Mouse (Mus musculus) hindbrain, embryonic 12.5 days (tissue): ENCODE results near the gene Rasa3. TPM values are rescaled to one million over a fixed set of nuclear protein-coding genes. Genes with fewer than 3 reads are reported as not detected.

ENCODE experiments used
- ATAC-seq: fragments of 200-750 bp; cut with Nextera tagmentation; 2 replicates; pipeline ENCODE4 v1.8.0; 2017; ENCODE audit warnings: moderate TSS enrichment; ENCODE audit not compliant: low FRiP score
- H3K27ac ChIP-seq: fragments of 300-500 bp; sonication (generic); 2 replicates; pipeline ENCODE4 v1.5.1; 2016; ENCODE audit warnings: mild to moderate bottlenecking
- H3K27me3 ChIP-seq: fragments of 300-500 bp; sonication (generic); 2 replicates; pipeline ENCODE4 v1.6.1; 2016; ENCODE audit warnings: mild to moderate bottlenecking
- H3K36me3 ChIP-seq: fragments of 300-500 bp; sonication (generic); 2 replicates; pipeline ENCODE4 v1.6.1; 2016; ENCODE audit warnings: mild to moderate bottlenecking
- H3K4me1 ChIP-seq: fragments of 300-500 bp; sonication (generic); 2 replicates; pipeline ENCODE4 v1.6.1; 2016
- H3K4me2 ChIP-seq: fragments of 300-500 bp; sonication (generic); replicated peaks from 2 replicates; pipeline ENCODE4 v1.6.1; 2016; ENCODE audit warnings: mild to moderate bottlenecking
- H3K4me3 ChIP-seq: fragments of 300-500 bp; sonication (generic); 2 replicates; pipeline ENCODE4 v1.5.1; 2016; ENCODE audit warnings: mild to moderate bottlenecking
- H3K9ac ChIP-seq: fragments of 300-500 bp; sonication (generic); 2 replicates; pipeline ENCODE4 v1.6.1; 2016; ENCODE audit warnings: mild to moderate bottlenecking, moderate library complexity
- H3K9me3 ChIP-seq: fragments of 300-500 bp; sonication (generic); replicated peaks from 2 replicates; pipeline ENCODE4 v1.6.1; 2016; ENCODE audit warnings: mild to moderate bottlenecking
- WGBS: fragments of 180-500 bp; shearing (Covaris S2); methylation state at CpG from one replicate; pipeline ENCODE4 v1.1.7; 2016; 5-methylcytosine and 5-hydroxymethylcytosine counted together
- polyA plus RNA-seq: library from polyadenylated mRNA; unstranded; fragments of >200 nt; fragmentation: Nextera tagmentation; extraction: Ambion mirVana; gene quantifications from 2 replicates; pipeline ENCODE4 v1.2.1, GENCODE M21; 2016

Gene Rasa3
- polyA plus RNA-seq, 1 experiment from 2014 or later: 30.0 TPM

- no peak overlapping the region for H3K4me2 ChIP-seq
- ATAC-seq: no peak
- no peaks in the 10 kb centered on the region; the same call in 1 of the 2 replicates for H3K27me3 ChIP-seq
- H3K9ac ChIP-seq: no peak overlapping the region
- peak overlapping the region; percentile 84 for H3K27ac ChIP-seq
- H3K9me3 ChIP-seq: no peaks in the 10 kb centered on the region
- whole genome bisulfite sequencing: 54% methylated on average over 11 of the region's 11 CpGs
- peaks cover 35% of the 10 kb centered on the region for H3K4me1 ChIP-seq
- H3K4me3 ChIP-seq: no peak overlapping the region
- H3K36me3 ChIP-seq: no peaks in the 10 kb centered on the region
These were observed 52.5 kb downstream of the Rasa3 start for GRCm38 (mm10) chr8:13624863-13625262.

- ATAC-seq: peak; percentile 48
- Histone ChIP-seq H3K4me2 (peak overlapping the region; percentile 22; the same call in 1 of the 2 replicates), H3K4me3 (no peak overlapping the region), H3K4me1 (peaks cover 31% of the 10 kb centered on the region), H3K27ac (peak overlapping the region; percentile 84), H3K9me3 (no peaks in the 10 kb centered on the region), H3K9ac (no peak overlapping the region; the same call in 1 of the 2 replicates), H3K27me3 (no peaks in the 10 kb centered on the region; the same call in 1 of the 2 replicates), H3K36me3 (no peaks in the 10 kb centered on the region)
- WGBS: 38% methylated on average over 10 of the region's 10 CpGs
These were observed 53.4 kb downstream of the Rasa3 start for GRCm38 (mm10) chr8:13623911-13624421.

GRCm38 (mm10) chr8:13623038-13623750 lies 54.2 kb downstream of the Rasa3 start:
- H3K27me3 ChIP-seq: no peaks in the 10 kb centered on the region; the same call in 1 of the 2 replicates
- no peaks in the 10 kb centered on the region for H3K9me3 ChIP-seq
- 0 out of 2 replicates have a peak overlapping the region, but pooled peaks have one; percentile 33 for H3K9ac ChIP-seq
- no peak overlapping the region for H3K4me3 ChIP-seq
- peak overlapping the region; percentile 84 for H3K27ac ChIP-seq
- ATAC-seq: peak; percentile 83
- H3K36me3 ChIP-seq: no peaks in the 10 kb centered on the region
- 0 out of 2 replicates have a peak overlapping the region, but pooled peaks have one; percentile 22 for H3K4me2 ChIP-seq
- 22% methylated on average over 9 of the region's 9 CpGs for WGBS
- H3K4me1 ChIP-seq: peaks cover 31% of the 10 kb centered on the region

GRCm38 (mm10) chr8:13620226-13620920 lies 57.0 kb downstream of the Rasa3 start:
- no peak for ATAC-seq
- Histone ChIP-seq H3K9ac (no peak overlapping the region), H3K9me3 (no peaks in the 10 kb centered on the region), H3K4me1 (peaks cover 30% of the 10 kb centered on the region), H3K4me3 (no peak overlapping the region), H3K27me3 (no peaks in the 10 kb centered on the region; the same call in 1 of the 2 replicates), H3K27ac (no peak overlapping the region), H3K4me2 (no peak overlapping the region), H3K36me3 (no peaks in the 10 kb centered on the region)
- 94% methylated on average over 9 of the region's 9 CpGs for WGBS

- Histone ChIP-seq H3K9me3 (0 out of 2 replicates have a peak, but pooled peaks cover 3% of the 10 kb centered on the region), H3K36me3 (peaks cover 19% of the 10 kb centered on the region), H3K4me1 (peaks cover 7% of the 10 kb centered on the region; the same call in 1 of the 2 replicates), H3K27ac (no peak overlapping the region), H3K4me2 (no peak overlapping the region), H3K27me3 (no peaks in the 10 kb centered on the region; the same call in 1 of the 2 replicates), H3K9ac (no peak overlapping the region), H3K4me3 (no peak overlapping the region)
- ATAC-seq: no peak
- WGBS: 88% methylated on average over 17 of the region's 17 CpGs
These were observed 60.4 kb downstream of the Rasa3 start for GRCm38 (mm10) chr8:13616831-13617505.

- ATAC-seq: no peak
- no peak overlapping the region for H3K4me3 ChIP-seq
- H3K27ac ChIP-seq: no peak overlapping the region
- 0 out of 2 replicates have a peak, but pooled peaks cover 3% of the 10 kb centered on the region for H3K9me3 ChIP-seq
- no peak overlapping the region for H3K4me2 ChIP-seq
- no peaks in the 10 kb centered on the region; the same call in 1 of the 2 replicates for H3K27me3 ChIP-seq
- H3K36me3 ChIP-seq: peaks cover 19% of the 10 kb centered on the region
- WGBS: 53% methylated on average over 10 of the region's 10 CpGs
- H3K9ac ChIP-seq: no peak overlapping the region
- H3K4me1 ChIP-seq: peaks cover 7% of the 10 kb centered on the region; the same call in 1 of the 2 replicates
These were observed 62.4 kb downstream of the Rasa3 start for GRCm38 (mm10) chr8:13614924-13615391.

GRCm38 (mm10) chr8:13614136-13614535 lies 63.3 kb downstream of the Rasa3 start:
- no peak for ATAC-seq
- peaks cover 19% of the 10 kb centered on the region for H3K36me3 ChIP-seq
- H3K27me3 ChIP-seq: no peaks in the 10 kb centered on the region
- 0 out of 2 replicates have a peak, but pooled peaks cover 3% of the 10 kb centered on the region for H3K9me3 ChIP-seq
- 92% methylated on average over 9 of the region's 9 CpGs for WGBS
- H3K27ac ChIP-seq: no peak overlapping the region
- H3K4me3 ChIP-seq: no peak overlapping the region
- H3K9ac ChIP-seq: no peak overlapping the region
- H3K4me2 ChIP-seq: no peak overlapping the region
- peaks cover 7% of the 10 kb centered on the region; the same call in 1 of the 2 replicates for H3K4me1 ChIP-seq

- Histone ChIP-seq H3K9ac (no peak overlapping the region), H3K27me3 (no peaks in the 10 kb centered on the region), H3K27ac (no peak overlapping the region), H3K36me3 (peaks cover 19% of the 10 kb centered on the region), H3K4me2 (no peak overlapping the region), H3K9me3 (0 out of 2 replicates have a peak, but pooled peaks cover 3% of the 10 kb centered on the region), H3K4me3 (no peak overlapping the region), H3K4me1 (peaks cover 7% of the 10 kb centered on the region; the same call in 1 of the 2 replicates)
- WGBS: 94% methylated on average over 12 of the region's 12 CpGs
- no peak for ATAC-seq
These were observed 65.7 kb downstream of the Rasa3 start for GRCm38 (mm10) chr8:13611702-13612101.

GRCm38 (mm10) chr8:13609971-13610370 lies 67.4 kb downstream of the Rasa3 start:
- H3K4me1 ChIP-seq: peaks cover 7% of the 10 kb centered on the region; the same call in 1 of the 2 replicates
- 85% methylated on average over 5 of the region's 5 CpGs for WGBS
- no peak for ATAC-seq

GRCm38 (mm10) chr8:13608946-13609345 lies 68.5 kb downstream of the Rasa3 start:
- H3K9ac ChIP-seq: no peak overlapping the region
- H3K4me1 ChIP-seq: 0 out of 2 replicates have a peak, but pooled peaks cover 3% of the 10 kb centered on the region
- 0 out of 2 replicates have a peak, but pooled peaks cover 3% of the 10 kb centered on the region for H3K9me3 ChIP-seq
- H3K36me3 ChIP-seq: peaks cover 25% of the 10 kb centered on the region
- no peak for ATAC-seq
- 92% methylated on average over 6 of the region's 6 CpGs for WGBS
- H3K27me3 ChIP-seq: no peaks in the 10 kb centered on the region
- H3K4me3 ChIP-seq: no peak overlapping the region
- H3K4me2 ChIP-seq: no peak overlapping the region
- H3K27ac ChIP-seq: no peak overlapping the region

More at GRCm38 (mm10) chr8:13609971-13610370, 67.4 kb downstream of the Rasa3 start:
- Histone ChIP-seq H3K4me2 (no peak overlapping the region), H3K27ac (no peak overlapping the region), H3K9me3 (0 out of 2 replicates have a peak, but pooled peaks cover 3% of the 10 kb centered on the region), H3K9ac (no peak overlapping the region), H3K4me3 (no peak overlapping the region), H3K36me3 (peaks cover 26% of the 10 kb centered on the region), H3K27me3 (no peaks in the 10 kb centered on the region)

- Histone ChIP-seq H3K4me2 (no peak overlapping the region), H3K9ac (no peak overlapping the region), H3K4me1 (no peaks in the 10 kb centered on the region), H3K36me3 (peaks cover 7% of the 10 kb centered on the region; the same call in 1 of the 2 replicates), H3K27ac (no peak overlapping the region), H3K27me3 (no peaks in the 10 kb centered on the region), H3K9me3 (no peaks in the 10 kb centered on the region), H3K4me3 (no peak overlapping the region)
- WGBS: 83% methylated on average over 7 of the region's 7 CpGs
- ATAC-seq: no peak
These were observed 71.4 kb downstream of the Rasa3 start for GRCm38 (mm10) chr8:13605920-13606480.
